Mouse (Mus musculus): ENCODE measurements around the gene Lrrc4c.

Lrrc4c gene

DNA sequence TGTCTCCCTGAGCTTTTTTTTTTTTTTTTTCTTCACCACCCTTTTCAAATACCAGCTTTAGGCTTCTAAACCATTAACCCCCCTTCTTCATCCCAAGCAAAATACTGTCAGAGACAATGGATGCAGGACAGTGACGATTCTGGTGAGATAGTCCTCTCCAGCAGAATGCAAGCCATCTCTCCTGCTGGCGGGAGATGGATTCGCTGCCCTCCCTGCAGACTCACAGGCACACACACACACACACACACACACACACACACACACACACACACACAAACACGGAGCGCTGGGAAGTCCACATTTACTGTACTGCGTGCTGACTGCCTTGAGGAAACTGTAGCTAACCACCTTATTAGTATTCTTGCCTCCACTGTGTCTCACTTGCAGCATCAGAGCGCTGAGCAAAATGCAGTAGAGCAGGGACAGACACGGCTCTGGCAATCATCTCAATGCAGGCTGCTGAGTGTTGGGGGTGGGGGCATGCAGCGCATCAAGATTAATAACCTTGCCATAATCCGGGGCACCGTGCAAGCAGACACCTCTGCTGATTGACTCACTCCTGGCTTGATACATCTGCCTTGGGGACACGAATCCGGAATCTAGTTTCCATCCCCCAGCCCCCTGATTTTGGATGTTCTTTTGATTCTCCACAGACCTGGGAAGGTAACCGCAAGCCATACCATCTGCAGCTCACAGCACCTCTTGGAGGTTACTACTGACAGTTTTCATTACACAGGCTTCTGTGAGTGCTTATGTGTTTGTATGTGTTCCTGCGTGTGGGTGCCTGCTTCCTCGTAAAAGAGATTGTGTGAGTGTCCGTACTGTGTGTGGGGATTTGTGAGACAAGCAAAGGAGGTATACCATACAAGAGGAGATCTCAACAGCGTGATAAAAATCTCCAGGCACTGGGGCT lies at the start of gene Lrrc4c:
Gene Lrrc4c (plus strand): TSS at position 783 of the 913 bp plus-strand sequence.
- DNase-seq (ENCODE audit: low spot score in 2 of 2) = peak; percentile 42

DNA sequence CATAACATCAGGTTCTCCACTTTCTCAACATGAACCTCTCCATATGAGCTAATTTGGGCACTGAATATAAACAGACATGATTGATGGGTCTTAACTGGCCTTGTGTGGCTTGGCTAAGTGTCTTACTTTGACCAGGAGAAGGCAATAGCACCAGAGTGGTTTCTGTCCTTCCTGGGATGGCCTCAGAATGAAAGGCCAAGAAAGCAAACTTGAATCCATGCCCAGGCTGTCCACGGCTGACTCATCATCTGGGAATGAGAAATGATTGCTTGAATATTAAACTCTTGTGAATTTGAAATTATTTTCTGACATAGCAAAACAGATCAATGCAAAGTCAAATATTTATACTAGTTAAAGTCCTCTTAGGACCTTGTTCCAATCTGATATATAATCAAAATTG lies 42.9 kb upstream of the Lrrc4c start:
- DNase-seq (ENCODE audit: low spot score in 2 of 2) = no peak

DNA sequence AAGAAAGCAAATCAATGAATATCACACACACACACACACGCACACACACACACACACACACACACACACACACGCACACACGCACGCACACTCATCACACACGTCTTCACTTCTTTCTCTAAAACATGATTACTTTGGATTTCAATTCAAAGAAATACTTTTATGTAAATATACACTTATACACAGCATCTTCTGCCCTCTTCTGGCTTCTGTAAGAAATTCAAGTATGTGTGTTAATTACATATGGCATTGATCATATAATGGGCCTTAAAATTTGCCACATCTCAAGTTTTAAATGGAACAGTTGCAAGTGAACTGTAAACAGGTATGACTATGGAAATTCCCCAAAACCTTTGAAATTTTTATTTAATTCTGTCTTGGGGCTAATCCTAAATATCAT lies 35.0 kb upstream of the Lrrc4c start:
- DNase-seq (ENCODE audit: low spot score in 2 of 2) = no peak

GRCm38 (mm10) chr2:96287512-96287911 lies 30.5 kb upstream of the Lrrc4c start:
- DNase-seq (ENCODE audit: low spot score in 2 of 2) = no peak

DNA sequence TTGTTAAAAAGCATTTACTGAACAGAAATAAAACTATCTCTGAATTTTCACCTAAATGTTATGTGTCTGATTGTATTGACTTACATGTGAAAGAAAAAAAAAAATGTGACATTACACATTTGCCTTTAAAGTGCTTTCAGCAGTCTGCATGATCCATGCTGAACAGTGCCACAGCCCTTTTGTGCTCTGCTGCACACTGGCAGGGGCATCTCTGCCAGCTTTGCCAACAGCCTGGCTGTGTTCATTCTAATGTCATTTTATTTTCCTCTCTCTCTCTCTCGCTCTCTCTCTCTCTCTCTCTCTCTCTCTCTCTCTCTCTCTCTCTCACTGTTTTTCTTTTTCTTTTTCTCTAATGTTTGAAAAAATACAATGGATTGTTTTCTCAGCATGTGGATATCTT lies 27.4 kb upstream of the Lrrc4c start:
- DNase-seq (ENCODE audit: low spot score in 2 of 2) = no peak

DNA sequence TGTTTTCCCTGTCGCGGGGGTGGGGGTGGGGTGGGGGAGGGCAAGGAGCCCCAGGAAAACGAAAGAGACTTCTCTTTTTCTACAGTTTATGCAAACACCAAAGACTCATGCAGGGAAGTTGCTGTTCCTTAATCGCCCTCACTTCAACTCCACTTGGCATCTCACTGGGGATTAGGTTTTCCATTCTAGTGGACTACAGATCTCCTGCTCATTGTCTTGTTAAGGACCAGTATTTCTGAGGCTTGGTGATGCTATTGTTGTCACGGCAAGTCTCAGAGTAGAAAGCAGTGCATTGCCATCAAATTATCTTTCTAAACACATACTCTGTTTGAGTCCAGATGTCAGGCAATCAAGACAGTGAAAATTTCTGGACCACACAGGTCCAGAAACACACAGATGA lies 2.9 kb upstream of the Lrrc4c start:
- DNase-seq (ENCODE audit: low spot score in 2 of 2) = no peak

DNA sequence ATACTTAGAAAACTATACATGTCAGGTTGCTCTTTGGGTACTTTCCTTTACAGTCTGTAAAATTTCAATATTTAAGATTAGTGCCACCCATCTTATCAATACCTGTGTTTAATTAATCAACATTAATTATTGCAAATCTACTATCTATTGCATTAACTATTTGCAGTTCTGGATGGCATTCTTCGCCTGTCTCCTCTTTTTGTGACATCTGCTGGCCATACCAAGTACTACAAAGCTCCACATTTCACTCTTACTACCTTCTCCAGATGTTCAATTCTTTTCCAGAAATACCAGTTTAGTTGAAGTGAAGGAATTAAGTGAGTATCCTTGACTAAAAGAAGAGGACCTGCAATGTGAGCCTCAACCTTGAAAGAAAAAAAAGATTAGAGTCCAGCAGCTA lies 1.4 kb upstream of the Lrrc4c start:
- DNase-seq (ENCODE audit: low spot score in 2 of 2) = no peak

DNA sequence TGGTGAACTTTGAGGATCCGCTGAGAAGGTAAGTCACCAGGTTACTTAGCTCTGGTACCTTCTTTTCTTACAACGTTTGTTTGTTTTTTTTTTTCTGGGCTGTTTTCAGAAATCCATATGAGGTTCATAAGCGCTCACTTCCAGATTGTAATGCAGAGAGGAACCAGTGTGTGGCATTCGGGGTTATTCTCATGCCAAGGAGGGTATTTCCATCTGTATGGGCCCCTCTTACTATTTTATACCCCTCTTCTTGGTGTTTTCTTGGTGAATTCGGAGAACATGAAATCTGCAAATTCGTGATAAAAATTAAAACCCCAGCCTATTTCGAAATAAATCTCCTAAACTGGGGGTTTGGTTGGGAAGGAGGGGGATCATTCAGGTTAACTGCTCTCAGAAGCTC lies 587 bp downstream of the Lrrc4c start:
- no peak for DNase-seq (ENCODE audit: low spot score in 2 of 2)

DNA sequence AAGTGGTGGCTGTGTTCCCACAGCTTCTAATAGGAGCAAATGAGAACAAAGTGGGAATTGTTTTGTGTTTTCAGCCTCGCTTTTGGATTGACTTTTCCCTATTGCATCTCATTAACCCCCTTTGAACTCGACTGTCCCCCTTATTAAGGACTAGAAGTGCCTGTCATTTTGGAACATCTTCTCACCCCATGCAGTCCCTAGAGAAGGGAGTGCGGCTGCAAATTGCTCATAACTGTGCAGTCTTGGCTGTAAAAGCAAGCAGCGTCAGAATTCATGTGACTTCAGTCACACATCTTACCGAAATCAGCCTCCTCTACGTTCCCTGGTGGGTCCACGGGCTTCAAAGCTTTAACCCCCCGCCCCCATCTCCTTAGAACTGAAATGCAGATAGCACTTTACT lies 1.2 kb downstream of the Lrrc4c start:
- DNase-seq (ENCODE audit: low spot score in 2 of 2) = peak in 1 of 2 experiments; percentile 18

DNA sequence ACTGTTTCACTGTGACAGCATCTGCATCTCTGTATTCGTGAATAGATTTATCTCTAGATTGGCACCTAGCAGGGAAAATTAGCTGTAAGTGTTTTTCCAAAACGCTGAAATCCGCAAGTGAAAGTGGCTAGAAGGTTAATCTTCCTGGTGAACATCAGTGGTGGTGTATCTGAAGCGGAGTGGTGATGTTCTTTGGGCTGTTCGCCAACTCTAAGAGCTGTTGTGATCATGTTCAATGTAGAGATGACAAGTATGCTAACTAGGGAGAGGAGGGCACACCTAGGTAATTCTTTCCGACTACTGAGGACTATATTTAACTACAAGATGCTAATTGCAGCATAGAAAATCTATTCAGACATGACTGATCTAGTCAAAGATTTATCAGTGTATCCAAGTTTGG lies 1.7 kb downstream of the Lrrc4c start:
- DNase-seq (ENCODE audit: low spot score in 2 of 2) = peak in 1 of 2 experiments; percentile 9

DNA sequence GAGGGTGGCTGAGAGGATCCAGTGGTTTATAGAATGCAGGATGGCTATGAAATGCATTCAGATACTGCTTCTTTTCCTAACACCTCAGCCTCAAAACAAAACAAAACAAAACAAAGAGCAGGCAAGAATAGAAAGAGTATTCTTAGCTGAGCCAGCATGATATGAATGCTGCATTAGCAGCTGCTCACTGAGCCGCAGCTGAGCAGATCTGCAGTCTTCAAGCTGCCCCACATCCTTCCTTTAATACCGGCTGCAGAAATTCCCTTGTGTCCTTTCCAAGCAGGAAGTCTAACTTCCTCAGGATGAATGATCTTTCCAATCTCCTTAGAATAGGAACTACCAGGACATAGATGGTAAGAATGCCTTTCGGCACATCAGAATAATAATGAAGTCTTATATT lies 16.7 kb downstream of the Lrrc4c start:
- no peak for DNase-seq (ENCODE audit: low spot score in 2 of 2)

DNA sequence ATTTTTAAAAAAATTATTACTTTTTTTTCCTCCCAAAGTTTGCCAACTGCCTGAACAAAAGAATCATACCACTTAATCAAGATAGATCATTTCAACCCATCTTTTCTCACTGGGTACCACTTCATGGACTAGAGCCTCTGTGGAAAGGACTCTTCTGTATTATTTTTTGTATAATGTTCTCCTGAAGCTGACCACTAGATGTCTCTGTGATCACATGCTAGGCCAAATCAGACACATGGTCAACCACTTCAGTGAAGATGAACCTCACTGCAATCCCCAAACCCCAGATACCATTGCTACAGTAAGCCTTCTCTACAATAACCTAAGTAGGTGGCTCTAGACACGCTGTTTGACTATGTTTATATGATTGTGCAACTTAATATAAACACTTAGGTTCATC lies 19.4 kb downstream of the Lrrc4c start:
- DNase-seq (ENCODE audit: low spot score in 2 of 2) = no peak

- no peak for DNase-seq (ENCODE audit: low spot score in 2 of 2)
Observed at GRCm38 (mm10) chr2:96401186-96401811, 83.3 kb downstream of the Lrrc4c start.

- DNase-seq (ENCODE audit: low spot score in 2 of 2) = no peak
Observed at GRCm38 (mm10) chr2:96402514-96402913, 84.5 kb downstream of the Lrrc4c start.

GRCm38 (mm10) chr2:96406856-96407255 lies 88.9 kb downstream of the Lrrc4c start:
- DNase-seq (ENCODE audit: low spot score in 2 of 2) = no peak

- no peak for DNase-seq (ENCODE audit: low spot score in 2 of 2)
Observed at GRCm38 (mm10) chr2:96411182-96411581, 93.2 kb downstream of the Lrrc4c start.

- DNase-seq (ENCODE audit: low spot score in 2 of 2) = no peak
Observed at GRCm38 (mm10) chr2:96461566-96461965, 143.6 kb downstream of the Lrrc4c start.

GRCm38 (mm10) chr2:96475674-96476073 lies 157.7 kb downstream of the Lrrc4c start:
- DNase-seq (ENCODE audit: low spot score in 2 of 2) = no peak

DNA sequence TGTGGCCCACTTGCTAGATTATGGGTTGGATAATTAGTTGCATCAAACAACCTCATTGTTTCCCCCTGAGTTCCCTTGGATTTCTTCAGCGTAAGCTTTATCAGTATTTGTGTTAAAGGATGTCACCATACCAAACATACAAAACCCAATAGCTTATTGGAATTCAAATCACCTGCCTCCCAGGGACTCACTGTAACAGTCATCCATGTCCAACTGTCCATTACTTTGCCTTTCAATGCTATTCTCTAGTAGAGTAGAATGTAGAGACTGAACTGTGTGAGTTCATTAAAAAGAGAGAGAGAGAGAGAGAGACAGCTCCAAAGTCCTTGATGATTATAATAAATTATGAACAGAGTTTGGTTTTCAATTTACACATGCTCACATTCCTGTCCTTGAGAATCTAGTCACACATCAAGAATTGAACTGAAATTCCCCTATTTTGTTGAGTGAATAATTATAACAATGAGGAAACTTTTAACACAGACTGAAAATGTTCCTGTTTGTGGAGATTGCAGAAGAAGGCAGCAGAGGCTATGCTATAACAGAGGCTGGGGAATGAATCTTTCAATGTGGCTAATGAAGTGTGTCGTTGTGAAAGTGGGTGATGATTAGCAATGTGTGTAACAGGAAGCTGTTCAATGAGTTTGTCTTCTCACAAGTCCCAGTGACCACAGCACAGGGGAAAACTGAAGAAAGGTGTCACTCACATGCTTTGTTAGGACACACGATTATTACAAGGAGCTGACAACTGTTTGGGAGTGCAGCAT lies 181.3 kb downstream of the Lrrc4c start:
- DNase-seq (ENCODE audit: low spot score in 2 of 2) = no peak

DNA sequence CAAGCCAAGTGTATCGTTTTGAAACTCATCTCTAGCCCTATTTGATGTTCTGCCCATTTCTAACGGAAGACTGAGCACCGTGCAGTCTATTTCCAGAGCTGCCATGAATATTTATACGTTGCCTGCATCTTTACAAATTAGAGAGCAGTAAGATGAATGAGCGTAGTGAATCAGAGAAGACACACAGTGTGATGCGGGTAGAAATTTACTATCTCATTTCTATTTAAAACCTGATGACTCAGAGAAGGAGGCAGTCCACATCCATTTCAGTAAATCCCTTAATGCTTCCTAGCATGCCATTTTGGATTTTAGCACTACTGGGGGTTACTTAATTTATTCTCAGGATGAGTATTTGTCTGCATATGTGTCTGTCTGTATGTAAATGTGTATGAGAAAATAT lies 186.2 kb downstream of the Lrrc4c start:
- DNase-seq (ENCODE audit: low spot score in 2 of 2) = no peak

DNA sequence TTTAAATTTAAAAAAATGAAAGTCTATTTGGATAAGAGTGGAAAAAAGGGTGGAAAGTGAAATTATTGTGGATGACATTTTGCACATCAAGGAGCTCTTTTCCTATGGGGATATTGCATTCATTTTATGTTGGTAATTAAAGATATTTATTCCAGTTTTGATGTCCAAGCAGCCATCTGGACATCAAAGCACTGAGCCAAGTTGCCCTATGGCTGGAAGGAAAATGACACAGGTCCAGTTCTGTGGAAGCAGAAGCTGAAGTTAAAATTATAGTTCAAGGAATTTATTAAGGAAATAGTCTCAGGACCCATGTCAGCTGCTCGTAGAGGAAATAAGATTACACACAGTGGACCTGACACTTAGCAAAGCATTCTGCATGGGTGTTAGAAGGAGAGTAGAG lies 187.7 kb downstream of the Lrrc4c start:
- DNase-seq (ENCODE audit: low spot score in 2 of 2) = no peak

- DNase-seq (ENCODE audit: low spot score in 2 of 2) = no peak
Observed at GRCm38 (mm10) chr2:96508991-96509390, 191.0 kb downstream of the Lrrc4c start.

GRCm38 (mm10) chr2:96537469-96537868 lies 219.5 kb downstream of the Lrrc4c start:
- no peak for DNase-seq (ENCODE audit: low spot score in 2 of 2)

All from frontal cortex, postnatal 25 days (tissue).